Mouse (Mus musculus) adrenal gland, adult 2 months (tissue): Measurements from ENCODE around the gene Mast2. TPM values are rescaled to one million over a fixed set of nuclear protein-coding genes. Genes with fewer than 3 reads are reported as not detected.

Experiments used
- polyA plus RNA-seq: library from polyadenylated mRNA; depleted of rRNA; stranded (reverse); fragments of >200 nt; gene quantifications from 2 replicates; pipeline ENCODE4 v1.2.3, GENCODE M21; 2012; rRNA removed
- total RNA-seq, 2 experiments: library from RNA; stranded (reverse); gene quantifications; 2 replicates each; pipeline ENCODE4 v1.2.3; 2021

Gene Mast2
- total and polyA plus RNA-seq, 3 experiments, result 39.5 to 94.1 (median 45.9) TPM

Other genes with a start within 250 kb of the Mast2 start
- gene Pik3r3, start 242.6 kb downstream of the Mast2 start, total RNA-seq, result 10 to 100 TPM; 16.2 to 24.4 TPM
- 14.6 and 21.6 TPM in 2 replicates for gene Pik3r3, start 242.6 kb downstream of the Mast2 start, polyA plus RNA-seq
- 10 to 100 TPM in 1 of 2 experiments, 1 to 10 TPM in 1; 9.7 to 17.0 TPM for gene Ipp, start 43.4 kb upstream of the Mast2 start, total RNA-seq
- gene Ipp, start 43.4 kb upstream of the Mast2 start, polyA plus RNA-seq, result 0.48 and 0.51 TPM in 2 replicates
- 10 to 100 TPM; 23.5 to 24.4 TPM for gene Tmem69, start 91.8 kb upstream of the Mast2 start, total RNA-seq
- 2.0 and 2.1 TPM in 2 replicates for gene Tmem69, start 91.8 kb upstream of the Mast2 start, polyA plus RNA-seq
- 100 to 1,000 TPM in 1 of 2 experiments, 10 to 100 TPM in 1; 72.0 to 101 TPM for gene Gpbp1l1, start 93.5 kb upstream of the Mast2 start, total RNA-seq
- gene Gpbp1l1, start 93.5 kb upstream of the Mast2 start, polyA plus RNA-seq, result 16.9 and 18.6 TPM in 2 replicates
- 10 to 100 TPM; 12.8 to 13.2 TPM for gene Ccdc17, start 132.5 kb upstream of the Mast2 start, total RNA-seq
- 9.1 and 9.8 TPM in 2 replicates for gene Ccdc17, start 132.5 kb upstream of the Mast2 start, polyA plus RNA-seq
- gene Nasp, start 163.8 kb upstream of the Mast2 start, total RNA-seq, result 10 to 100 TPM; 22.3 to 23.0 TPM
- gene Nasp, start 163.8 kb upstream of the Mast2 start, polyA plus RNA-seq, result 1.3 and 1.9 TPM in 2 replicates
- gene Akr1a1, start 187.5 kb upstream of the Mast2 start, total RNA-seq, result 1,000 to 10,000 TPM in 1 of 2 experiments, 100 to 1,000 TPM in 1; 867 to 1,182 TPM
- 733 and 783 TPM in 2 replicates for gene Akr1a1, start 187.5 kb upstream of the Mast2 start, polyA plus RNA-seq
- gene Prdx1, start 221.4 kb upstream of the Mast2 start, total RNA-seq, result 100 to 1,000 TPM; 703 to 816 TPM
- 20.2 and 21.8 TPM in 2 replicates for gene Prdx1, start 221.4 kb upstream of the Mast2 start, polyA plus RNA-seq
- gene Mmachc, start 244.2 kb upstream of the Mast2 start, total RNA-seq, result 10 to 100 TPM; 36.1 to 43.5 TPM
- 12.2 and 16.5 TPM in 2 replicates for gene Mmachc, start 244.2 kb upstream of the Mast2 start, polyA plus RNA-seq
- 10 to 100 TPM; 19.0 to 20.3 TPM for gene Ccdc163, start 244.3 kb upstream of the Mast2 start, total RNA-seq
- gene Ccdc163, start 244.3 kb upstream of the Mast2 start, polyA plus RNA-seq, result 20.8 and 21.7 TPM in 2 replicates